ENCODE assay signal across 27 mouse cellular contexts in genomic region chr2:158127245-158127644, GRCm38 (mm10). TPM values are rescaled to one million over a fixed set of nuclear protein-coding genes. Genes with fewer than 3 reads are reported as not detected.
DNase-seq lines count a peak whose midpoint lies in the region; ATAC-seq and TF ChIP-seq lines count a peak whose summit lies in the region.
"Had no signal": no experiment of that assay in that cellular context is flagged by ENCODE, and none has a peak within 500 bp of the region (broad histone marks: within the 10 kb centered on the region; RNA-seq: fewer than 3 reads in every experiment).

No protein-coding gene starts in this region.

- no peak overlapping the region for H3K4me3 ChIP-seq in heart, adult 2 months
- no peak overlapping the region for H3K4me3 ChIP-seq in heart, embryonic 14.5 days (ENCODE audit: control insufficient read depth in 1 of 2, insufficient read depth in 1 of 2, low read depth in 1 of 2, low read length in 2 of 2)
- no peak overlapping the region for H3K4me3 ChIP-seq in lung, postnatal 0 days (ENCODE audit: low read depth, low read length)
- H3K4me3 ChIP-seq: embryonic facial prominence, embryonic 13.5 days; forebrain, embryonic 10.5 days; forebrain, embryonic 15.5 days; hindbrain, embryonic 12.5 days; intestine, embryonic 15.5 days; limb, embryonic 12.5 days; liver, embryonic 15.5 days; megakaryocyte, embryonic 14.5 days; midbrain, embryonic 12.5 days; neural tube, embryonic 13.5 days had no signal

- no peaks in the 10 kb centered on the region for H3K79me2 ChIP-seq in heart, adult 2 months (replicated peaks; ENCODE audit: control insufficient read depth, insufficient read depth, low read length)

- H3K36me3 ChIP-seq in heart, adult 2 months (ENCODE audit: control insufficient read depth, insufficient read depth, low read length) = peaks cover 41% of the 10 kb centered on the region
- H3K36me3 ChIP-seq in heart, embryonic 14.5 days (ENCODE audit: control insufficient read depth, insufficient read depth, low read length) = peaks cover 98% of the 10 kb centered on the region
- H3K36me3 ChIP-seq in lung, postnatal 0 days (ENCODE audit: insufficient read depth, low read length) = peaks cover 58% of the 10 kb centered on the region
- H3K36me3 ChIP-seq: forebrain, embryonic 10.5 days; forebrain, embryonic 15.5 days; hindbrain, embryonic 12.5 days; limb, embryonic 12.5 days; midbrain, embryonic 12.5 days; neural tube, embryonic 13.5 days had no signal

- H3K9ac ChIP-seq in heart, adult 2 months (ENCODE audit: low read depth, low read length) = no peak overlapping the region
- H3K9ac ChIP-seq in heart, embryonic 14.5 days (ENCODE audit: low read length) = no peak overlapping the region; the same call in 1 of the 2 replicates
- no peak overlapping the region for H3K9ac ChIP-seq in lung, postnatal 0 days (replicated peaks; ENCODE audit: low read depth)
- H3K9ac ChIP-seq: embryonic facial prominence, embryonic 13.5 days; forebrain, embryonic 15.5 days; hindbrain, embryonic 12.5 days; intestine, embryonic 15.5 days; limb, embryonic 12.5 days; liver, embryonic 15.5 days; midbrain, embryonic 12.5 days; neural tube, embryonic 13.5 days had no signal

- peak overlapping the region; percentile 73 for H3K27ac ChIP-seq in heart, adult 2 months
- H3K27ac ChIP-seq in heart, embryonic 14.5 days (replicated peaks in 1 of 2; ENCODE audit: control insufficient read depth in 1 of 2, insufficient read depth in 1 of 2, low read depth in 2 of 2, low read length in 2 of 2) = peak overlapping the region; percentile 75 to 79; a peak in 3 of 4 replicates
- H3K27ac ChIP-seq in lung, postnatal 0 days (ENCODE audit: low read length) = peak overlapping the region; percentile 66
- H3K27ac ChIP-seq: embryonic facial prominence, embryonic 13.5 days; forebrain, embryonic 10.5 days; forebrain, embryonic 15.5 days; hindbrain, embryonic 12.5 days; hindbrain, postnatal 0 days; intestine, embryonic 15.5 days; limb, embryonic 12.5 days; liver, embryonic 15.5 days; midbrain, embryonic 12.5 days; neural tube, embryonic 13.5 days had no signal

- H3K27me3 ChIP-seq in heart, adult 2 months (ENCODE audit: control insufficient read depth, insufficient read depth, low read length) = no peaks in the 10 kb centered on the region
- no peaks in the 10 kb centered on the region for H3K27me3 ChIP-seq in heart, embryonic 14.5 days (ENCODE audit: control insufficient read depth, insufficient read depth, low read length)
- H3K27me3 ChIP-seq in lung, postnatal 0 days (replicated peaks; ENCODE audit: insufficient read depth, low read length) = no peaks in the 10 kb centered on the region
- H3K27me3 ChIP-seq: embryonic facial prominence, embryonic 13.5 days; forebrain, embryonic 15.5 days; hindbrain, embryonic 12.5 days; intestine, embryonic 15.5 days; limb, embryonic 12.5 days; liver, embryonic 15.5 days; midbrain, embryonic 12.5 days; neural tube, embryonic 13.5 days had no signal

- 83% methylated on average over 6 of the region's 6 CpGs for WGBS in heart, adult 2 months
- WGBS in heart, embryonic 14.5 days = 74% methylated on average over 6 of the region's 6 CpGs
- WGBS in lung, postnatal 0 days = 89% methylated on average over 6 of the region's 6 CpGs

- no peaks in the 10 kb centered on the region for H3K9me3 ChIP-seq in heart, embryonic 14.5 days (ENCODE audit: control insufficient read depth, low read length)
- no peaks in the 10 kb centered on the region for H3K9me3 ChIP-seq in lung, postnatal 0 days (ENCODE audit: low read length)
- H3K9me3 ChIP-seq: embryonic facial prominence, embryonic 13.5 days; forebrain, embryonic 10.5 days; forebrain, embryonic 15.5 days; hindbrain, embryonic 12.5 days; intestine, embryonic 15.5 days; limb, embryonic 12.5 days; liver, embryonic 15.5 days; midbrain, embryonic 12.5 days; neural tube, embryonic 13.5 days had no signal

- no peak overlapping the region for H3K4me2 ChIP-seq in heart, embryonic 14.5 days (ENCODE audit: low read length)
- no peak overlapping the region for H3K4me2 ChIP-seq in lung, postnatal 0 days (replicated peaks; ENCODE audit: low read depth, low read length)
- H3K4me2 ChIP-seq: embryonic facial prominence, embryonic 13.5 days; forebrain, embryonic 15.5 days; hindbrain, embryonic 12.5 days; intestine, embryonic 15.5 days; limb, embryonic 12.5 days; liver, embryonic 15.5 days; midbrain, embryonic 12.5 days; neural tube, embryonic 13.5 days had no signal

- no peak for DNase-seq in heart, adult 2 months
- DNase-seq in heart, postnatal 25 days (ENCODE audit: low spot score) = no peak
- no peak for DNase-seq in heart, postnatal 4 days
- no peak for DNase-seq in lung, postnatal 0 days (ENCODE audit: low spot score)
- DNase-seq in lung, postnatal 36 days = no peak
- no peak for DNase-seq in left cerebral cortex, postnatal 10 days (ENCODE audit: extremely low spot score in 1 of 2, low spot score in 2 of 2)
- DNase-seq: adrenal gland, postnatal 25 days; cerebellum, adult 18-20 months; cerebellum, postnatal 10 days; kidney, adult 9 months; kidney, postnatal 14 days; right cerebral cortex, postnatal 4 days; thymus, adult 2 months; thymus, postnatal 36 days had no signal

- ATAC-seq in heart, embryonic 14.5 days (ENCODE audit: insufficient number of reproducible peaks, insufficient read depth, low FRiP score, low read depth) = no peak
- ATAC-seq in lung, postnatal 0 days = no peak
- ATAC-seq: CD4-positive, CD25-positive, alpha-beta regulatory T cell, adult 4 months; forebrain, embryonic 15.5 days; hindbrain, postnatal 0 days; intestine, embryonic 15.5 days had no signal

- intact Hi-C loops in heart, adult 2 months (cut with DNase I) = no loop called here
- intact Hi-C loops in heart, postnatal 25 days (cut with DNase I) = no loop called here
- intact Hi-C loops in left cerebral cortex, postnatal 10 days (cut with DNase I) = no loop called here

- no peak for TF ChIP-seq EP300 in heart, adult 2 months (IDR thresholded peaks at IDR 0.05; ENCODE audit: insufficient read depth, low read depth, low read length)
- no peak for TF ChIP-seq EP300 in lung, postnatal 0 days (IDR thresholded peaks at IDR 0.05)

- peaks cover 43% of the 10 kb centered on the region for H3K4me1 ChIP-seq in heart, adult 2 months (ENCODE audit: control insufficient read depth, insufficient read depth, low read length)
- peaks cover 45 to 69% of the 10 kb centered on the region in 2 experiments for H3K4me1 ChIP-seq in heart, embryonic 14.5 days (ENCODE audit: control insufficient read depth in 2 of 2, insufficient read depth in 2 of 2, low read length in 2 of 2)
- peaks cover 21% of the 10 kb centered on the region; the same call in 1 of the 2 replicates for H3K4me1 ChIP-seq in lung, postnatal 0 days (ENCODE audit: insufficient read depth, low read depth, low read length)

- no peak for TF ChIP-seq CTCF in heart, adult 2 months (IDR thresholded peaks at IDR 0.05)
- no peak for TF ChIP-seq CTCF in lung, postnatal 0 days (IDR thresholded peaks at IDR 0.05)

- TF ChIP-seq POLR2A in heart, adult 2 months (IDR thresholded peaks at IDR 0.05; ENCODE audit: insufficient read depth, low read depth, low read length) = no peak

RNA-seq across cellular contexts. Expression of gene Tgm2, which starts 19.0 kb away (rescaled TPM):
- total RNA-seq in heart, adult 2 months (2021) = 100 to 1,000 TPM; 270 to 286 TPM
- 155 and 205 TPM in 2 replicates for polyA plus RNA-seq in heart, adult 2 months (2012; rRNA removed)
- 100 to 1,000 TPM; 238 to 253 TPM for total RNA-seq in heart, postnatal 25 days (2021)
- 140 and 160 TPM in 2 replicates for polyA plus RNA-seq in heart, embryonic 14.5 days (2014; fragmentation: Nextera tagmentation; extraction: Ambion mirVana)
- total RNA-seq in heart, postnatal 4 days (2021) = 100 to 1,000 TPM; 254 to 273 TPM
- 97.0 TPM in 2 replicates for polyA plus RNA-seq in lung, postnatal 0 days (2015; fragmentation: Nextera tagmentation; extraction: Ambion mirVana)
- total RNA-seq in left cerebral cortex, postnatal 10 days (2021) = 1 to 10 TPM; 6.9 TPM

Comparison
In these comparisons a context has a peak if more than half of its experiments do, and no peak if none do; other contexts are left out.
1. RNA of gene Tgm2, which starts 19.0 kb away (total RNA-seq): 270 to 286 TPM in heart, adult 2 months, 254 to 273 TPM in heart, postnatal 4 days and 238 to 253 TPM in heart, postnatal 25 days; 6.9 TPM in left cerebral cortex, postnatal 10 days; every median in the first group is over 10 times any median in the second.
2. Peak in every context shown above with its lines, with median percentiles within 50 percentile points of each other: H3K27ac ChIP-seq.